Mouse (Mus musculus): ENCODE measurements around the gene L3mbtl1. TPM values are rescaled to one million over a fixed set of nuclear protein-coding genes. Genes with fewer than 3 reads are reported as not detected.

Gene L3mbtl1
- total and polyA plus RNA-seq, 3 experiments: 0.04 to 0.31 TPM; not detected in 1

DNA sequence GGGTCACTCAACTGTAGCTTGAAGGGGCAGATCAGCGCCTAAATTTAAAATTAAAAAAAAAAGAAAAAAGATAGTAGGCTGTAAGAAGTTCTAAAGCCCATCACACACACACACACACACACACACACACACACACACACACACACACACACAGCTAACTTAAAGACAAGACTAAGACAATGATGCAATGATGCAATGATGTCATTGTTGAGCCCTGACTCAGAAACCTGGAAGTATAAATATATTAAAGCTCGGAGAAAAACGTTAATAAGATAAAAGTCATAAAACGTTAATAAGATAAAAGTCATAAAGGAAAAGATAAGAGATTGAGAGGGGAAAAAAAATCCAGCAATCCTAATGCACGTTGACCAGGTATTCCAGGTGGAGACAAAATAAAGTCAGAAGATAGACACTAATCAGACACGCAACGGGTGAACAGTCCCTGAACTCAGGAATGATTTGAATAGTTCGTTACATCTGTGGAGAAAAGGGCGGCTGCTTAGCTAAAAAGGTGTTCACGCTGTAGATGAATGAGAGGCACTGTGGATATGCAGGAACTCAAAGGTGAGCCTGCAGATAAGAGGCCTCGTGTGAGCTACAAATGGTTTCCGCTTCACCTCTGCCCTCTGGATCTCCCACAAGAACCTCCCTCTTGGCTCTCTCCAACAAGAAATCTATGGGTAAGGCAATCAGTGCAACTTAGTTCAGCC lies 43.2 kb upstream of the L3mbtl1 start:
- Histone ChIP-seq H3K9ac (ENCODE audit: control insufficient read depth, low read depth, low read length, poor library complexity, severe bottlenecking) (no peak overlapping the region), H3K36me3 (ENCODE audit: control insufficient read depth in 1 of 2, insufficient read depth in 2 of 2, low read length in 2 of 2) (no peaks in the 10 kb centered on the region), H3K79me2 (ENCODE audit: control insufficient read depth, insufficient read depth, low read length, poor library complexity) (no peaks in the 10 kb centered on the region), H3K27me3 (ENCODE audit: control insufficient read depth in 1 of 2, insufficient read depth in 2 of 2, low read length in 2 of 2) (no peaks in the 10 kb centered on the region), H3K4me1 (ENCODE audit: control insufficient read depth in 1 of 2, insufficient read depth in 2 of 2, low read length in 2 of 2) (no peaks in the 10 kb centered on the region), H3K4me3 (ENCODE audit: control insufficient read depth in 1 of 2, insufficient read depth in 1 of 2, low read depth in 2 of 2, low read length in 2 of 2) (no peak overlapping the region), H3K27ac (ENCODE audit: control insufficient read depth, low read depth, low read length) (no peak overlapping the region), H3K9me3 (replicated peaks; ENCODE audit: insufficient read depth, low read length) (no peaks in the 10 kb centered on the region)
- TF ChIP-seq RAD21 (IDR thresholded peaks at IDR 0.05; ENCODE audit: low read depth, low read length) (no peak), RCOR1 (IDR thresholded peaks at IDR 0.05; ENCODE audit: low read depth, low read length) (no peak), TCF12 (IDR thresholded peaks at IDR 0.05; ENCODE audit: low read depth, low read length) (no peak), MAFK (IDR thresholded peaks at IDR 0.05; ENCODE audit: borderline replicate concordance, low read depth, low read length) (no peak), KAT2A (conservative IDR thresholded peaks at IDR 0.05; ENCODE audit: low read depth, low read length) (no peak), MYB (IDR thresholded peaks at IDR 0.05; ENCODE audit: low read depth, low read length) (no peak), MAX (IDR thresholded peaks at IDR 0.05; ENCODE audit: low read length) (no peak), GABPA (IDR thresholded peaks at IDR 0.05; ENCODE audit: low read depth, low read length) (no peak)
- DNase-seq (ENCODE audit: low read depth, low spot score): no peak

DNA sequence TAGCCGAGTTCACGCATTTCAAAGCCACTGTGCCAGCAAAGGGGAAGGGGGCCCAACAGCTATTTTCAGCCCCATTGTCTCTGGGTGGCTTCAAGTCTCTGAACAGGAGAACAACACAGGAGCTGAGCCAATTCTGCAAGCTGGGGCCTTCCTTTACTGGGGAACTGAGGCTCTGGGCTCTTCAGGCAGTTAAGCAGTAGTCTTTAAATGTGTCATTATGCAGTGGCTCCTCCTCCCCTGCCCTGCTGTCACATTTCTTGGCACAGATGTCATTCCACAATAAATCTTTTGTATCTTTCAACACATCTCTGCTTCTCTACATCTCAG lies 42.7 kb upstream of the L3mbtl1 start:
- no peak overlapping the region for H3K27ac ChIP-seq (ENCODE audit: control insufficient read depth, low read depth, low read length)
- H3K79me2 ChIP-seq (ENCODE audit: control insufficient read depth, insufficient read depth, low read length, poor library complexity): no peaks in the 10 kb centered on the region
- H3K9me3 ChIP-seq (replicated peaks; ENCODE audit: insufficient read depth, low read length): no peaks in the 10 kb centered on the region
- H3K27me3 ChIP-seq (ENCODE audit: control insufficient read depth in 1 of 2, insufficient read depth in 2 of 2, low read length in 2 of 2): no peaks in the 10 kb centered on the region
- no peak overlapping the region for H3K9ac ChIP-seq (ENCODE audit: control insufficient read depth, low read depth, low read length, poor library complexity, severe bottlenecking)
- no peak overlapping the region for H3K4me3 ChIP-seq (ENCODE audit: control insufficient read depth in 1 of 2, insufficient read depth in 1 of 2, low read depth in 2 of 2, low read length in 2 of 2)
- H3K4me1 ChIP-seq (ENCODE audit: control insufficient read depth in 1 of 2, insufficient read depth in 2 of 2, low read length in 2 of 2): no peaks in the 10 kb centered on the region
- TF ChIP-seq MAZ (IDR thresholded peaks at IDR 0.05; ENCODE audit: low read depth, low read length) (no peak), RCOR1 (IDR thresholded peaks at IDR 0.05; ENCODE audit: low read depth, low read length) (no peak), POLR2AphosphoS5 (IDR thresholded peaks at IDR 0.05; ENCODE audit: borderline replicate concordance, low read depth, low read length) (no peak), ETS1 (IDR thresholded peaks at IDR 0.05; ENCODE audit: low read depth, low read length) (no peak), CHD1 (IDR thresholded peaks at IDR 0.05; ENCODE audit: low read depth, low read length) (no peak), ZMIZ1 (IDR thresholded peaks at IDR 0.05; ENCODE audit: low read depth, low read length) (no peak), NELFE (IDR thresholded peaks at IDR 0.05; ENCODE audit: low read depth, low read length) (no peak), CTCF (IDR thresholded peaks at IDR 0.05 in 2 of 3, conservative IDR thresholded peaks at IDR 0.05 in 1 of 3; ENCODE audit: control insufficient read depth in 1 of 3, insufficient read depth in 1 of 3, low read depth in 2 of 3, low read length in 3 of 3, poor library complexity in 1 of 3, severe bottlenecking in 1 of 3) (no peak), MYC (IDR thresholded peaks at IDR 0.05; ENCODE audit: low read depth, low read length) (no peak)
- DNase-seq (ENCODE audit: low read depth, low spot score): no peak
- no peaks in the 10 kb centered on the region for H3K36me3 ChIP-seq (ENCODE audit: control insufficient read depth in 1 of 2, insufficient read depth in 2 of 2, low read length in 2 of 2)

Data from MEL (cell line).